Mouse (Mus musculus): ENCODE data around the gene Draxin. TPM values are rescaled to one million over a fixed set of nuclear protein-coding genes. Genes with fewer than 3 reads are reported as not detected.
"Not testable (repeated sequence)": the region's sequence is repeated elsewhere in the genome, so short reads cannot be mapped to it uniquely, and the experiment has no call there.

Draxin gene
- total and polyA plus RNA-seq, 2 experiments from 2014 or later, result 0.01 TPM; not detected in 1

DNA sequence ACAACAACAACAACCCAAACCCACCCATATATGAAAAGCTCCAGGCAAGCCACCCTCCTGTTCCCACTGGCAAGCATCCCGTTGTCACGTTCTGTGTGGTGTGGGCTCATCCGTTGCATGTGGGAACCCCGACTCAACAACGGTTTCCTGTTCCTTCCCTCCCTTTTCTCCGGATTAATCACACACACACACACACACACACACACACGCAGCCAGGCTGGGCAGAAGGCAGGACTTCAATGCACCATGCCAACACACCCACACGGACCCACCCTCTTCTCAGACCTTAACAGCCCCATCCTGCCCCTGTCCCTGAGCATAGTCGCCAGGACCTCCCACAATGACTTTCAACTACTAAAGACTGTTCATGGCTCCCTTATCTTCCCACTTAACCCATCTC lies 9.9 kb downstream of the Draxin start:
- Histone ChIP-seq H3K27ac (ENCODE audit: low read depth) (no peak overlapping the region), H3K9me3 (replicated peaks; ENCODE audit: control insufficient read depth, low read length) (0 out of 2 replicates have a peak, but pooled peaks cover 4% of the 10 kb centered on the region), H3K36me3 (replicated peaks; ENCODE audit: control insufficient read depth, insufficient read depth, low read length) (no peaks in the 10 kb centered on the region), H3K4me3 (ENCODE audit: low read depth, low read length) (no peak overlapping the region), H3K4me2 (ENCODE audit: low read depth, low read length) (no peak overlapping the region), H3K9ac (replicated peaks; ENCODE audit: low read depth, low read length) (no peak overlapping the region), H3K4me1 (ENCODE audit: control insufficient read depth, insufficient read depth) (no peaks in the 10 kb centered on the region), H3K27me3 (ENCODE audit: control insufficient read depth, insufficient read depth, low read length) (peaks cover 8% of the 10 kb centered on the region; the same call in 1 of the 2 replicates)
- TF ChIP-seq CTCF (IDR thresholded peaks at IDR 0.05; ENCODE audit: low read depth) (no peak), EP300 (IDR thresholded peaks at IDR 0.05; ENCODE audit: low read depth) (no peak)
- WGBS, result 69% methylated on average over 9 of the region's 9 CpGs
- no peak for ATAC-seq (ENCODE audit: insufficient read depth, low read depth)
- no peak for DNase-seq (ENCODE audit: low spot score)

DNA sequence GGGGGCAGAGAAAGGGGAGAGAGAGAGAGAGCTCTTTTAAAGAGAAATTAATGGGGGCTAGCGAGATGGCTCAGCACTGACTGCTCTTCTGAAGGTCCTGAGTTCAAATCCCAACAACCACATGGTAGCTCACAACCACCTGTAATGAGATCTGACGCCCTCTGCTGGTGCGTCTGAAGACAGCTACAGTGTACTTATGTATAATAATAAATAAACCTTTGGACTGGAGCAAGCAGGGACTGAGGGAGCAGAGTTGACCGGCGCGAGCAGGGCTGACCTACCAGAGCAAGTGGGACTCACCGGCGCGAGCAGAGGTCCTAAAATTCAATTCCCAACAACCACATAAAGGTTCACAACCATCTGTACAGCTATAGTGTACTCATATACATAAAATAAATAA lies 10.9 kb downstream of the Draxin start:
- not testable (repeated sequence) for H3K4me1 ChIP-seq (ENCODE audit: control insufficient read depth, insufficient read depth); H3K4me3 ChIP-seq (ENCODE audit: low read depth, low read length); H3K9me3 ChIP-seq (replicated peaks; ENCODE audit: control insufficient read depth, low read length); H3K9ac ChIP-seq (replicated peaks; ENCODE audit: low read depth, low read length); H3K27ac ChIP-seq (ENCODE audit: low read depth); H3K4me2 ChIP-seq (ENCODE audit: low read depth, low read length); ATAC-seq (ENCODE audit: insufficient read depth, low read depth); H3K36me3 ChIP-seq (replicated peaks; ENCODE audit: control insufficient read depth, insufficient read depth, low read length); DNase-seq (ENCODE audit: low spot score)
- WGBS, result 81% methylated on average over 9 of the region's 9 CpGs
- H3K27me3 ChIP-seq (ENCODE audit: control insufficient read depth, insufficient read depth, low read length), result peaks cover 15% of the 10 kb centered on the region; the same call in 1 of the 2 replicates

DNA sequence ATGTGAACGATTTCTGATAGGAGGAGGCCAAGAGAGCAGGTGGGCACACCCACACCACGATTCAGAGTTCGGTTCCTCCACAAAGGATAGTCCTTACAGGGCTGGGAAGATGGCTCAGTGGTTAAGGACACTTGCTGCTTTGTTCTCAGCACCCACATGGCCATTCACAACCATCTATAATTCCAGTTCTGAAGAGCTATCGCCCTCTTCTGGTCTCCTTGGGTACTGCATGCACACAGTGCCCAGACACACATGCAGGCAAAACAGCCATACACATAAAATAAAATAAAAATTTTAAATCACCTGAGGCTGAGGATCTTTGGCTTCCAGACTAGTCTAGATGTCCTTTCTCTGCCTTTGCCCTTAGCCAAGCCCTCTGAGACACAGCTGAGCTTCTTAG lies 13.1 kb downstream of the Draxin start:
- H3K9me3 ChIP-seq (replicated peaks; ENCODE audit: control insufficient read depth, low read length), result 0 out of 2 replicates have a peak, but pooled peaks cover 4% of the 10 kb centered on the region
- no peak overlapping the region for H3K27ac ChIP-seq (ENCODE audit: low read depth)
- DNase-seq (ENCODE audit: low spot score) (no peak), ATAC-seq (ENCODE audit: insufficient read depth, low read depth) (no peak)
- no peak overlapping the region for H3K4me3 ChIP-seq (ENCODE audit: low read depth, low read length)
- no peaks in the 10 kb centered on the region for H3K36me3 ChIP-seq (replicated peaks; ENCODE audit: control insufficient read depth, insufficient read depth, low read length)
- no peaks in the 10 kb centered on the region for H3K4me1 ChIP-seq (ENCODE audit: control insufficient read depth, insufficient read depth)
- peaks cover 15% of the 10 kb centered on the region; the same call in 1 of the 2 replicates for H3K27me3 ChIP-seq (ENCODE audit: control insufficient read depth, insufficient read depth, low read length)
- no peak overlapping the region for H3K9ac ChIP-seq (replicated peaks; ENCODE audit: low read depth, low read length)
- 73% methylated on average over 4 of the region's 4 CpGs for WGBS
- no peak overlapping the region for H3K4me2 ChIP-seq (ENCODE audit: low read depth, low read length)
- TF ChIP-seq CTCF (IDR thresholded peaks at IDR 0.05; ENCODE audit: low read depth) (no peak), EP300 (IDR thresholded peaks at IDR 0.05; ENCODE audit: low read depth) (no peak)

DNA sequence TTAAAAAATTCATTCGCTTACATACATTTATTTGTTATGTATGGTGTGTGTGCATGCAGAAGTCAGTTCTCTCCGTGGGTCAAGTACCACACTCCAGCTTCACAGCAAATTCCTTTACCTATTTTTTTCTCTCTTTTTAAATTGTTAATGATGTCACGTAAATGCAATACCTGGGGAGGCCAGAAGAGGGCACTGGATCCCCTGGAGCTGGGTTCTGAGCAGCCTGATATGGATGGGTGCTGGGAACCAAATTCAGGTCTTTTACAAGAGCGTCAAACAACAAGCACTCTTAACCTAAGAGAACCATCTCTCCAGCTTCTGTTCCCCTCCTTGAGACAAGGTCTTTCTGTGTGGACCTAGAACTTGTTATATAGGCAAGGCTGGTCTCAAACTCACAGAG lies 13.8 kb downstream of the Draxin start:
- 72% methylated on average over 4 of the region's 4 CpGs for WGBS
- no peak for TF ChIP-seq CTCF (IDR thresholded peaks at IDR 0.05; ENCODE audit: low read depth)
- Histone ChIP-seq H3K36me3 (replicated peaks; ENCODE audit: control insufficient read depth, insufficient read depth, low read length) (no peaks in the 10 kb centered on the region), H3K27ac (ENCODE audit: low read depth) (no peak overlapping the region), H3K4me3 (ENCODE audit: low read depth, low read length) (no peak overlapping the region), H3K9me3 (replicated peaks; ENCODE audit: control insufficient read depth, low read length) (0 out of 2 replicates have a peak, but pooled peaks cover 4% of the 10 kb centered on the region), H3K4me2 (ENCODE audit: low read depth, low read length) (no peak overlapping the region), H3K4me1 (ENCODE audit: control insufficient read depth, insufficient read depth) (no peaks in the 10 kb centered on the region), H3K27me3 (ENCODE audit: control insufficient read depth, insufficient read depth, low read length) (peaks cover 15% of the 10 kb centered on the region; the same call in 1 of the 2 replicates), H3K9ac (replicated peaks; ENCODE audit: low read depth, low read length) (no peak overlapping the region)
- ATAC-seq (ENCODE audit: insufficient read depth, low read depth) (no peak), DNase-seq (ENCODE audit: low spot score) (no peak)

DNA sequence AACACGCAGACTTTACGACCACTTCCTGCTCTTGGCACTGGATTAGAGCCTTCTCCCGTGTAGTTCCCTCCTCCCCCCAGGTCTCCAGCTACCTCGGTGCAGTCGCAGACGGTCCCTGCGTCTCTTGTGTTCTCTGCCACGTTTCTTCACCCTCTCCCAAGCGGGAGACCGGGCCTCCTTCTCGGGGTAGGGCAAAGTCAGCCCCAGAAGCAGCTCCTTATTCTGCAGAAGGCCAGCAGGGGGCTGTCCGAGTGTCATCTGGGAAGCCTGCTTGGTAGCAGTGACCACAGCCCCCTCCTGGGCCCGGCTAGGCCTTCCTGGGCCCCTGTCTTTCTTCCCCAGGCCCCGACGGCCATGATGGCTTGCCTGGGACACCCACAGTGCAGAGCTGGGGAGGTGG lies 15.0 kb downstream of the Draxin start:
- no peaks in the 10 kb centered on the region for H3K36me3 ChIP-seq (replicated peaks; ENCODE audit: control insufficient read depth, insufficient read depth, low read length)
- ATAC-seq (ENCODE audit: insufficient read depth, low read depth), result no peak
- H3K9me3 ChIP-seq (replicated peaks; ENCODE audit: control insufficient read depth, low read length), result 0 out of 2 replicates have a peak, but pooled peaks cover 4% of the 10 kb centered on the region
- WGBS, result 5% methylated on average over 15 of the region's 15 CpGs
- H3K27ac ChIP-seq (ENCODE audit: low read depth), result no peak overlapping the region
- H3K4me2 ChIP-seq (ENCODE audit: low read depth, low read length), result no peak overlapping the region
- H3K9ac ChIP-seq (replicated peaks; ENCODE audit: low read depth, low read length), result 0 out of 2 replicates have a peak overlapping the region, but pooled peaks have one; percentile 15
- TF ChIP-seq EP300 (IDR thresholded peaks at IDR 0.05; ENCODE audit: low read depth) (no peak), CTCF (IDR thresholded peaks at IDR 0.05; ENCODE audit: low read depth) (peak; percentile 36)
- H3K4me3 ChIP-seq (ENCODE audit: low read depth, low read length), result no peak overlapping the region
- no peak for DNase-seq (ENCODE audit: low spot score)
- peaks cover 9% of the 10 kb centered on the region; the same call in 1 of the 2 replicates for H3K27me3 ChIP-seq (ENCODE audit: control insufficient read depth, insufficient read depth, low read length)
- H3K4me1 ChIP-seq (ENCODE audit: control insufficient read depth, insufficient read depth), result no peaks in the 10 kb centered on the region

DNA sequence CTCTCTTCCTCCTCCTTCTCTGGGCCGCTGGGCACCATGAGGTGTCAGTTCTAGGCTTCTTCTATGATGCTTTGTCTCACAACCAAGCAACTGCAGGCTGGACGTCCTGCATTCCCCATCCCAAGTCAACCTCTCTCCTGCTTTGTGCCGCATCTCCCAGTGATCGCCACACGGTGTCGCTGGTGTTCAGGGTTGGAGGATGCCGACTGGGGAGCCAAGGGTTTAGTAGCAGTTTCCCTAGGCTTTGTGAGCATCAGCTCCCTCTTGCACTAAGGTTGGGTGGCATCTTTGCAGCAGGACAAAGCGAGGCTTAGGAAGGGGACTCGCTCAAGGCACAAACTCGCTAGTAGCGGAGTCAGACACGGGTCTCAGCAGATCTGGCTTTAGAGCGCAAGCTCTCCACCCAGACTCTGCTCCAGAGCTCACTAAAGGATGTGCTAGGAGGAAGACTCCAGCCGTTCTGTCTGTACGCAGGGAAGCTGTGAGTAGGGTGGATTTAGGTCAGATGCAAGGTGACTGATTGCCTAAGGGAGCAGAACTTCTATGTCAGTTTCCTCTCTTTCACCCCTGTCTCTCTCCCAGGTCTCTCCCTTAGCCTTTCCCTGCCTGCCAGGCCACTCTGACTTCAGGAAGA lies 15.6 kb downstream of the Draxin start:
- Histone ChIP-seq H3K9ac (replicated peaks; ENCODE audit: low read depth, low read length) (no peak overlapping the region), H3K4me1 (ENCODE audit: control insufficient read depth, insufficient read depth) (no peaks in the 10 kb centered on the region), H3K27ac (ENCODE audit: low read depth) (no peak overlapping the region), H3K36me3 (replicated peaks; ENCODE audit: control insufficient read depth, insufficient read depth, low read length) (no peaks in the 10 kb centered on the region), H3K9me3 (replicated peaks; ENCODE audit: control insufficient read depth, low read length) (0 out of 2 replicates have a peak, but pooled peaks cover 4% of the 10 kb centered on the region), H3K4me3 (ENCODE audit: low read depth, low read length) (no peak overlapping the region), H3K27me3 (ENCODE audit: control insufficient read depth, insufficient read depth, low read length) (peaks cover 9% of the 10 kb centered on the region; the same call in 1 of the 2 replicates), H3K4me2 (ENCODE audit: low read depth, low read length) (no peak overlapping the region)
- TF ChIP-seq CTCF (IDR thresholded peaks at IDR 0.05; ENCODE audit: low read depth), result peak; percentile 99
- no peak for TF ChIP-seq EP300 (IDR thresholded peaks at IDR 0.05; ENCODE audit: low read depth)
- peak; percentile 69 for ATAC-seq (ENCODE audit: insufficient read depth, low read depth)
- peak; percentile 82 for DNase-seq (ENCODE audit: low spot score)
- 2% methylated on average over 15 of the region's 15 CpGs for WGBS
